Mouse (Mus musculus): ENCODE measurements around the gene Krtap4-2. TPM values are rescaled to one million over a fixed set of nuclear protein-coding genes. Genes with fewer than 3 reads are reported as not detected.
A peak's percentile ranks its signal among the peaks of the same experiment; 100 is the strongest.
"Not testable (repeated sequence)": the region's sequence is repeated elsewhere in the genome, so short reads cannot be mapped to it uniquely, and the experiment has no call there.

Gene Krtap4-2
- polyA plus RNA-seq, 1 experiment from 2014 or later = not detected

DNA sequence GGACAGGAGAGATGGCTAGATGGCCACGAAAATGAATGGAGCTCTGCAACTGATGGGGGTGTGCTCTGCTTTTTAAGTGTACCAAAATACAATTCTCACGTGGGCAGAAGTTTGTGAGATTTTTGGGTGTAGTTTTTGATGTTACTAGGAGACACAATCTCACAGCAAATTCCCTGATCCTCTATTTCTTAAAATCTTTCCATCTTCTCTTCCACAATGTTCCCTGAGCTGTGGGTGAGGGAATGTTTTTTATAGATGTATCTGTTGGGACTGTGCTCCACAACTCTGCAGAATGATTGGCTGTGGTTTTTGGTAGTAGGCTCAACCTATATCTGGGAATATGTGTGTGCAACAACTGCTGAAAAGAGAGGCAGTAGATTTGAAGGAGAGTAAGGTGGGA is 1.6 kb downstream of the Krtap4-2 start:
- H3K36me3 ChIP-seq = no peaks in the 10 kb centered on the region
- no peak overlapping the region for H3K4me2 ChIP-seq (replicated peaks)
- no peaks in the 10 kb centered on the region for H3K9me3 ChIP-seq
- no peak for ATAC-seq
- H3K4me3 ChIP-seq (replicated peaks) = no peak overlapping the region
- WGBS = 62% methylated on average over 2 of the region's 2 CpGs
- no peak overlapping the region for H3K27ac ChIP-seq
- H3K9ac ChIP-seq = no peak overlapping the region
- no peaks in the 10 kb centered on the region for H3K4me1 ChIP-seq (replicated peaks)
- no peaks in the 10 kb centered on the region for H3K27me3 ChIP-seq (replicated peaks)

DNA sequence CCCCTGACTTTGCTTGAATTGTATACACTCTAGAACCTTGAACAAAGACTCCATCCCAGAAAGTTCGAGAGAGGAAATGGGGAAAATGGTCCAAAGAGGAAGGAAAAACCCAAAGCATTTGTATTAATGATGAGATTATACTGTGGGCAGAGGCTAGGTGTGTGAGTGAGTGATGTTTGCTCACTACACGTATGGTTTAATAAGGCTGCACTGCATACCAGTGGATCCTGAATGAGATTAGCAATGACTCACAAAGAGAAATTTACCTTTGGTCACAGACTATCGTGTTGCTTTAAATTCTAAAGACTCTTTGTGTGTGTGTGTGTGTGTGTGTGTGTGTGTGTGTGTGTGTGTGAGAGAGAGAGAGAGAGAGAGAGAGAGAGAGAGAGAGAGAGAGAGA is 4.0 kb downstream of the Krtap4-2 start:
- no peaks in the 10 kb centered on the region for H3K4me1 ChIP-seq (replicated peaks)
- no peak overlapping the region for H3K27ac ChIP-seq
- no peak overlapping the region for H3K4me2 ChIP-seq (replicated peaks)
- H3K36me3 ChIP-seq = no peaks in the 10 kb centered on the region
- no peaks in the 10 kb centered on the region for H3K27me3 ChIP-seq (replicated peaks)
- H3K4me3 ChIP-seq (replicated peaks) = no peak overlapping the region
- ATAC-seq = no peak
- no peak overlapping the region for H3K9ac ChIP-seq
- WGBS = 62% methylated on average over 3 of the region's 3 CpGs
- no peaks in the 10 kb centered on the region for H3K9me3 ChIP-seq

DNA sequence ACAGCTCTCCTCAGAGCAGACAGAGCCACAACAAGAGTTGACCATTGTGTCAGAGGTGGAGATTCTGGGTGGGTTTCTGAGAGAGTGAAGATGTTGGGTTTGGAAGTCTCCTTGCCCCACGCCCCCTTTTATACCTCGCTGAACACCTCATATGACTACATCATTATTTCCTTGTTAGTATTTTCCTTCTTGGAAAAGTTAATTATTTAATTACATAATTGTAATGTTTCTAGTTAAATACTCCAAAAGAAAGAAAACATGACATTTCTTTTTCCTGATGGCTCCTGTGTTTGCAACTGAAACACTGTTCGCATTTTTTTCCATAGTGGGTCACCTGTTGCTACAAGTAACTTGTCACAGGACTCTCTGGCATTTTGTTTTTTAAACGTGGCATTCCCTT is 6.7 kb downstream of the Krtap4-2 start, which contains the start of gene Krtap4-1:
Gene Krtap4-1 (minus strand): TSS at position 101 of the 400 bp plus-strand sequence.
- Histone ChIP-seq H3K4me2 (replicated peaks) (no peak within 1 kb of the TSS), H3K27me3 (replicated peaks) (no peaks in the 10 kb centered on the region), H3K27ac (no peak within 1 kb of the TSS), H3K4me1 (replicated peaks) (no peaks in the 10 kb centered on the region), H3K9ac (no peak within 1 kb of the TSS), H3K36me3 (no peaks in the 10 kb centered on the region), H3K9me3 (no peaks in the 10 kb centered on the region), H3K4me3 (replicated peaks) (no peak within 1 kb of the TSS)
- no peak for ATAC-seq
- WGBS = 83% methylated on average over 4 of the region's 4 CpGs

DNA sequence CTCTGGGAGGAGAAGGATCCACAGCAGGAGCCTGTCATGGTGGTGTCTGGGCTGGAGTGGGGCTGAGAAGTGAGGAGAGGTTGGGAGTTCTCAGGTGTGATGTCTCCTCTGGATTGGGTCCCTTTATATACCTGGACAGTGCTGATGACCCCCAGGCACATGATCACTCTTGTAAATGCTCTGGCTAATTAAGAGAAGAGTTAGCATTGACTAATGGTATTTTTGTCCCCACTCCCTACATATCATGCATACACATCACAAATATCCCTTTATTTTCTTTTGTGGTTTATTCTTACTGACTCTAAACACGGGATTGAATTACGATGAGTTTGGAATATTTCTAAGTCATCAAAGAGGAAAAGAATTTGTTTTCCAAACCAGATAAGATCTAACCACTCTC is 14.5 kb downstream of the Krtap4-2 start, which contains the start of gene Gm11562:
Gene Gm11562 (minus strand): TSS at position 101 of the 400 bp plus-strand sequence.
- no peak for ATAC-seq
- H3K4me3 ChIP-seq (replicated peaks) = no peak within 1 kb of the TSS
- H3K27me3 ChIP-seq (replicated peaks) = no peaks in the 10 kb centered on the region
- H3K4me1 ChIP-seq (replicated peaks) = no peaks in the 10 kb centered on the region
- no peaks in the 10 kb centered on the region for H3K9me3 ChIP-seq
- no peaks in the 10 kb centered on the region for H3K36me3 ChIP-seq
- WGBS = 74% methylated on average over 2 of the region's 2 CpGs
- no peak within 1 kb of the TSS for H3K4me2 ChIP-seq (replicated peaks)
- H3K27ac ChIP-seq = no peak within 1 kb of the TSS
- H3K9ac ChIP-seq = no peak within 1 kb of the TSS

DNA sequence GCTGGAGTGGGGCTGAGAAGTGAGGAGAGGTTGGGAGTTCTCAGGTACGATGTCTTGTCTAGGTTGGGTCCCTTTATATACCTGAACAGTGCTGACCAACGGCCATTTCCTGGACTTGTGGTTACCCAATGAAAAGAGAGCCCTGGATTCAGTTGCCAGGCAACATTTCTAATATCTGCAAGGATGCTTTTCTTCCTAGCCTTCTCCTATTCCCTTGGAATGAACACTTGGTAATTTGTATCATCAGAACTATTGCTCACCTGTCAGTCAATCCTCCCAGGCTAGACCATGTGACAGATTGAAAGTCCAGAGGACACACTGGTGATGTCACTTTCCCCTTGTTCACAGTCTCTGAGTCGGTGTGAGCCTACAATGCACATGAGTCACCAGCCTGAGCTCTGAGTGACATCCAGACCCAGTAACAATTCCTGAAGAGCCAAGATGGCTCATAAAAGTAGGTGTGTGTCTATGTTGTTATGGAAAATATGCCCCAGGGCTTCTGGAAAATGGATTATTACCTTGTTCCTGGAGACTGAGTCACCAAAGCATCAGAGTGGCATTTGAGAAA is 20.0 kb downstream of the Krtap4-2 start, which contains the start of gene Krtap2-4:
Gene Krtap2-4 (minus strand): TSS at position 51 of the 568 bp plus-strand sequence.
- Histone ChIP-seq H3K4me1 (replicated peaks) (no peaks in the 10 kb centered on the region), H3K4me3 (replicated peaks) (no peak within 1 kb of the TSS), H3K27me3 (replicated peaks) (no peaks in the 10 kb centered on the region), H3K4me2 (replicated peaks) (no peak within 1 kb of the TSS), H3K27ac (no peak within 1 kb of the TSS), H3K9me3 (no peaks in the 10 kb centered on the region), H3K9ac (no peak within 1 kb of the TSS), H3K36me3 (no peaks in the 10 kb centered on the region)
- WGBS = 68% methylated on average over 3 of the region's 3 CpGs
- peak; percentile 62; the same call in 1 of the 2 replicates for ATAC-seq

DNA sequence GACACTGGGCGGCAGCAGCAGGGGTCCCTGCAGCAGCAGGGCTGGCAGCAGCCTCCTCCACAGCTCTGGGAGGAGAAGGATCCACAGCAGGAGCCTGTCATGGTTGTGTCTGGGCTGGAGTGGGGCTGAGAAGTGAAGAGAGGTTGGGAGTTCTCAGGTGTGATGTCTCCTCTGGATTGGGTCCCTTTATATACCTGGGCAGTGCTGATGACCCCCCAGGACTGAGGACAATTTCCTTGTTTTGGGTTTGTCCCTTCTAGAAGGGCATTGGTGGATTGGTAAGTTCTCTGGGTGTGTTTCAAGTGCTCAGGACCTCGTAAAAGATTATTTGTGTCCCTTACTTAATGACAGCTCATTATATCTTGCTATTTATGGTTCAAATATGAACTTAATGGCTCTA is 24.8 kb downstream of the Krtap4-2 start, which contains the start of gene Gm11937:
Gene Gm11937 (minus strand): TSS at position 101 of the 400 bp plus-strand sequence.
- H3K36me3 ChIP-seq; H3K4me1 ChIP-seq (replicated peaks); H3K27me3 ChIP-seq (replicated peaks); H3K9me3 ChIP-seq; H3K4me2 ChIP-seq (replicated peaks); H3K27ac ChIP-seq; ATAC-seq; H3K4me3 ChIP-seq (replicated peaks); H3K9ac ChIP-seq: not testable (repeated sequence)
- 45% methylated on average over 1 of the region's 2 CpGs for WGBS

DNA sequence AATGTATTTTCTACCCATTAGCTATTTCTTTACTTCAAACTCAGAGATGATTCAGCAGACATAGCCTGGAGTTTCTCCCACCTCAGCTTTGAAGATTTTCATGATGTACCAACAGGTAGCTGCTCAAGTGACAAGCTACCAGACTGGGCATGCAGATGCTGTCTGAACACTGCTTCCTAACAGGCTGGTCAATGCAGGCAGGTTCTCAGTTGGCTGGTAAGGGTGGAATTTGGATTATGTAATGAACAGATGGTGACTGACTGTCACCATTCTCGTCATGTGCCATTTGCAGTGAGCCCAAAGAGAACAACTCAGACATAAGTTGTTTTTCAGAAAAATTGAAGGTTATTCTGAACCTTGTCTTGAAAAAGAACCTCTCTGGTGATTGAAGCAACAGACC is 25.8 kb downstream of the Krtap4-2 start:
- no peak for ATAC-seq
- Histone ChIP-seq H3K36me3 (no peaks in the 10 kb centered on the region), H3K9ac (no peak overlapping the region), H3K9me3 (no peaks in the 10 kb centered on the region), H3K4me2 (replicated peaks) (no peak overlapping the region), H3K4me1 (replicated peaks) (no peaks in the 10 kb centered on the region), H3K4me3 (replicated peaks) (no peak overlapping the region), H3K27me3 (replicated peaks) (no peaks in the 10 kb centered on the region), H3K27ac (no peak overlapping the region)
- WGBS = 71% methylated on average over 1 of the region's 1 CpGs

DNA sequence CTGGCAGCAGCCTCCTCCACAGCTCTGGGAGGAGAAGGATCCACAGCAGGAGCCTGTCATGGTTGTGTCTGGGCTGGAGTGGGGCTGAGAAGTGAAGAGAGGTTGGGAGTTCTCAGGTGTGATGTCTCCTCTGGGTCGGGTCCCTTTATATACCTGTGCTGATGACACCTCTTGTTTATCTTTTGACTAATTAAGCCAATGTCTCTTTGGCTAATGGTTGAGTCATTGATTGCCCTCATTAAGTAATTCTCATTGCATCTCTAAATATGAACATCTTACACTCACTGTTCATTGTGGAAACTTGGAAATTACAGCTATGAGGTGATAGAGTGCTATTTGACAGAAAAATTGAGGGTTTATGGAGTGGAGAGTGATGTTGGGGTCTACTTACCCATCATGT is 31.7 kb downstream of the Krtap4-2 start, which contains the start of gene Gm11938:
Gene Gm11938 (minus strand): TSS at position 101 of the 400 bp plus-strand sequence.
- 42% methylated on average over 1 of the region's 1 CpGs for WGBS
- H3K27ac ChIP-seq; H3K27me3 ChIP-seq (replicated peaks); H3K4me3 ChIP-seq (replicated peaks); H3K4me1 ChIP-seq (replicated peaks); H3K9me3 ChIP-seq; ATAC-seq; H3K4me2 ChIP-seq (replicated peaks); H3K36me3 ChIP-seq; H3K9ac ChIP-seq: not testable (repeated sequence)

DNA sequence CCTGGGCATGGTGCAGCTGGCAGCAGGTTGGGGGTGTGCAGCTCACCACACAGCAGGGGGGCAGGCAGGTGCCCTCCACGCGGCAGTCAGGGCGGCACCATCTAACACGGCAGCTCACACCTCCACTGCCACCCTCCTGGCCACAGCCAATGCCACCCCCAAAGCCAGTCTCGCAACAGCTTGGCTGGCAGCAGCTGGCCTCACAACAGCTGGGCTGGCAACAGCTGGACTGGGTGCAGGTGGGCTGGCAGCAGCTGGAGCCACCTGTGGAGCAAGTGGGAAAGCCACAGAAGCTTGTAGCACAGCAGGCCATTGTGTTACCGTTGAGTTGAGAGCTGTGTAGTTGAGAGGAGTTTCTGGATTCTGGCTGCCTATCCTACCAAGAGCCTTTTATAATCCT is 37.1 kb downstream of the Krtap4-2 start, which contains the start of gene Krtap9-3:
Gene Krtap9-3 (minus strand): TSS at position 364 of the 400 bp plus-strand sequence.
- H3K27me3 ChIP-seq (replicated peaks); H3K4me1 ChIP-seq (replicated peaks); H3K36me3 ChIP-seq; H3K27ac ChIP-seq; H3K9me3 ChIP-seq; ATAC-seq; H3K4me2 ChIP-seq (replicated peaks); H3K4me3 ChIP-seq (replicated peaks); H3K9ac ChIP-seq: not testable (repeated sequence)
- WGBS = 77% methylated on average over 6 of the region's 6 CpGs

DNA sequence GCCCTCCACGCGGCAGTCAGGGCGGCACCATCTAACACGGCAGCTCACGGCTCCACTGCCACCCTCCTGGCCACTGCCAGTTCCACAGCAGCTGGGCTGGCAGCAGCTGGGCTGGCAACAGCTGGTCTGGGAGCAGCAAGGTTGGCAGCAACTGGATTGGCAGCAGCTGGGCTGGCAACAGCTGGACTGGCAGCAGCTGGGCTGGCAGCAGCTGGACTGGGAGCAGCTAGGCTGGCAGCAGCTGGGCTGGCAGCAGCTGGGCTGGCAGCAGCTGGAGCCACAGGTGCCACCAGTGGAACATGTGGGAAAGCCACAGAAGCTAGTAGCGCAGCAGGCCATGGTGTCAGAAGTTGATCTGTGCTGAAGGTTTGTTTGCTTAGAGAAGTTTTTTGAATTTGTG is 43.9 kb downstream of the Krtap4-2 start, which contains the start of gene Krtap1-3:
Gene Krtap1-3 (minus strand): TSS at position 359 of the 400 bp plus-strand sequence.
- H3K9me3 ChIP-seq = no peaks in the 10 kb centered on the region
- H3K4me3 ChIP-seq (replicated peaks) = no peak within 1 kb of the TSS
- no peak within 1 kb of the TSS for H3K27ac ChIP-seq
- no peak within 1 kb of the TSS for H3K9ac ChIP-seq
- no peaks in the 10 kb centered on the region for H3K36me3 ChIP-seq
- no peak within 1 kb of the TSS for H3K4me2 ChIP-seq (replicated peaks)
- 90% methylated on average over 6 of the region's 6 CpGs for WGBS
- ATAC-seq = no peak
- no peaks in the 10 kb centered on the region for H3K4me1 ChIP-seq (replicated peaks)
- no peaks in the 10 kb centered on the region for H3K27me3 ChIP-seq (replicated peaks)

DNA sequence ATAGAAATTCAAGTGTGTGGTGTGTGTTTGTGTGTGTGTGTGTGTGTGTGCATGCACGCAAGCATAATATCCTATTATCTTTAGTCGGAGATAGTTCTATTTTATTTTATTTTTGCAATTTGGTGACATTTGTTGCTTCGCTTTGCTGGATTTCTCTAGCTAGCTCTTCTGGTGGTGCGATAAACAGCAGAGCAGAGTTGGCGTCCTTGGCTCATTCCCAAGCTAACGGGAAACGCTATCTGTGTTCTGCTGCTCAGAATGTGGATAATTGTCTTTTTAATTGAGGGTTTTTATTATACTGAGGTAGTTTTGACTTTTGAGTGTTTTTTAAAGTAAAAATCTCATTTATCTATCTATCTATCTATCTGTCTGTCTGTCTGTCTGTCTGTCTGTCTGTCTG is 49.8 kb downstream of the Krtap4-2 start:
- ATAC-seq = no peak
- Histone ChIP-seq H3K4me2 (replicated peaks) (no peak overlapping the region), H3K9ac (no peak overlapping the region), H3K27me3 (replicated peaks) (no peaks in the 10 kb centered on the region), H3K4me1 (replicated peaks) (no peaks in the 10 kb centered on the region), H3K36me3 (no peaks in the 10 kb centered on the region), H3K4me3 (replicated peaks) (no peak overlapping the region), H3K27ac (no peak overlapping the region), H3K9me3 (no peaks in the 10 kb centered on the region)
- WGBS = 78% methylated on average over 7 of the region's 7 CpGs

Data from intestine, embryonic 15.5 days (tissue).